Mouse (Mus musculus): Measurements from ENCODE around the gene Dab1. TPM values are rescaled to one million over a fixed set of nuclear protein-coding genes. Genes with fewer than 3 reads are reported as not detected.

The Dab1 gene
- polyA plus RNA-seq, 1 experiment from 2014 or later, result 77.5 TPM

- Histone ChIP-seq H3K9me3 (ENCODE audit: control insufficient read depth, low read length) (no peaks in the 10 kb centered on the region), H3K4me3 (ENCODE audit: low read length) (no peak overlapping the region), H3K9ac (ENCODE audit: low read depth, low read length) (no peak overlapping the region), H3K4me1 (ENCODE audit: control insufficient read depth, insufficient read depth, low read depth, low read length) (no peaks in the 10 kb centered on the region), H3K4me2 (ENCODE audit: low read length) (no peak overlapping the region), H3K27ac (ENCODE audit: low read depth, low read length) (no peak overlapping the region), H3K27me3 (replicated peaks; ENCODE audit: control insufficient read depth, insufficient read depth, low read length) (no peaks in the 10 kb centered on the region), H3K36me3 (ENCODE audit: control insufficient read depth, insufficient read depth, low read length) (no peaks in the 10 kb centered on the region)
- 43% methylated on average over 3 of the region's 3 CpGs for WGBS
- peak; percentile 45 for ATAC-seq
Measured at GRCm38 (mm10) chr4:104281518-104281917, 662.4 kb downstream of the Dab1 start.

- H3K4me2 ChIP-seq (ENCODE audit: low read length), result no peak overlapping the region
- 71% methylated on average over 6 of the region's 6 CpGs for WGBS
- no peak overlapping the region for H3K9ac ChIP-seq (ENCODE audit: low read depth, low read length)
- no peaks in the 10 kb centered on the region for H3K4me1 ChIP-seq (ENCODE audit: control insufficient read depth, insufficient read depth, low read depth, low read length)
- no peak for ATAC-seq
- no peaks in the 10 kb centered on the region for H3K36me3 ChIP-seq (ENCODE audit: control insufficient read depth, insufficient read depth, low read length)
- no peak overlapping the region for H3K27ac ChIP-seq (ENCODE audit: low read depth, low read length)
- no peak overlapping the region for H3K4me3 ChIP-seq (ENCODE audit: low read length)
- H3K27me3 ChIP-seq (replicated peaks; ENCODE audit: control insufficient read depth, insufficient read depth, low read length), result no peaks in the 10 kb centered on the region
- H3K9me3 ChIP-seq (ENCODE audit: control insufficient read depth, low read length), result no peaks in the 10 kb centered on the region
Measured at GRCm38 (mm10) chr4:104283906-104284305, 664.7 kb downstream of the Dab1 start.

- H3K9ac ChIP-seq (ENCODE audit: low read depth, low read length), result no peak overlapping the region
- no peak for ATAC-seq
- H3K4me2 ChIP-seq (ENCODE audit: low read length), result no peak overlapping the region
Measured at GRCm38 (mm10) chr4:104288401-104288800, 669.2 kb downstream of the Dab1 start.

GRCm38 (mm10) chr4:104301764-104302163 is 682.6 kb downstream of the Dab1 start:
- H3K9ac ChIP-seq (ENCODE audit: low read depth, low read length), result no peak overlapping the region
- H3K27me3 ChIP-seq (replicated peaks; ENCODE audit: control insufficient read depth, insufficient read depth, low read length), result no peaks in the 10 kb centered on the region
- H3K4me1 ChIP-seq (ENCODE audit: control insufficient read depth, insufficient read depth, low read depth, low read length), result peaks cover 3% of the 10 kb centered on the region; the same call in 1 of the 2 replicates
- no peak overlapping the region for H3K4me3 ChIP-seq (ENCODE audit: low read length)
- H3K27ac ChIP-seq (ENCODE audit: low read depth, low read length), result no peak overlapping the region
- H3K36me3 ChIP-seq (ENCODE audit: control insufficient read depth, insufficient read depth, low read length), result no peaks in the 10 kb centered on the region
- H3K4me2 ChIP-seq (ENCODE audit: low read length), result no peak overlapping the region
- no peak for ATAC-seq
- no peaks in the 10 kb centered on the region for H3K9me3 ChIP-seq (ENCODE audit: control insufficient read depth, low read length)
- WGBS, result 61% methylated on average over 3 of the region's 3 CpGs

More at GRCm38 (mm10) chr4:104288401-104288800, 669.2 kb downstream of the Dab1 start:
- Histone ChIP-seq H3K4me1 (ENCODE audit: control insufficient read depth, insufficient read depth, low read depth, low read length) (no peaks in the 10 kb centered on the region), H3K27ac (ENCODE audit: low read depth, low read length) (no peak overlapping the region), H3K36me3 (ENCODE audit: control insufficient read depth, insufficient read depth, low read length) (no peaks in the 10 kb centered on the region), H3K9me3 (ENCODE audit: control insufficient read depth, low read length) (no peaks in the 10 kb centered on the region), H3K4me3 (ENCODE audit: low read length) (no peak overlapping the region), H3K27me3 (replicated peaks; ENCODE audit: control insufficient read depth, insufficient read depth, low read length) (no peaks in the 10 kb centered on the region)
- 58% methylated on average over 3 of the region's 3 CpGs for WGBS

- no peak overlapping the region for H3K4me2 ChIP-seq (ENCODE audit: low read length)
- 0 out of 2 replicates have a peak, but pooled peaks have one; percentile 27 for ATAC-seq
- 47% methylated on average over 10 of the region's 10 CpGs for WGBS
- H3K4me3 ChIP-seq (ENCODE audit: low read length), result no peak overlapping the region
- H3K4me1 ChIP-seq (ENCODE audit: control insufficient read depth, insufficient read depth, low read depth, low read length), result peaks cover 3% of the 10 kb centered on the region; the same call in 1 of the 2 replicates
- no peaks in the 10 kb centered on the region for H3K9me3 ChIP-seq (ENCODE audit: control insufficient read depth, low read length)
- H3K9ac ChIP-seq (ENCODE audit: low read depth, low read length), result no peak overlapping the region
- no peaks in the 10 kb centered on the region for H3K36me3 ChIP-seq (ENCODE audit: control insufficient read depth, insufficient read depth, low read length)
- no peak overlapping the region for H3K27ac ChIP-seq (ENCODE audit: low read depth, low read length)
- H3K27me3 ChIP-seq (replicated peaks; ENCODE audit: control insufficient read depth, insufficient read depth, low read length), result no peaks in the 10 kb centered on the region
Measured at GRCm38 (mm10) chr4:104302996-104303652, 684.0 kb downstream of the Dab1 start.

GRCm38 (mm10) chr4:104307781-104308180 is 688.6 kb downstream of the Dab1 start:
- Histone ChIP-seq H3K4me3 (ENCODE audit: low read length) (no peak overlapping the region), H3K27me3 (replicated peaks; ENCODE audit: control insufficient read depth, insufficient read depth, low read length) (no peaks in the 10 kb centered on the region), H3K9ac (ENCODE audit: low read depth, low read length) (no peak overlapping the region), H3K9me3 (ENCODE audit: control insufficient read depth, low read length) (no peaks in the 10 kb centered on the region), H3K4me1 (ENCODE audit: control insufficient read depth, insufficient read depth, low read depth, low read length) (peaks cover 3% of the 10 kb centered on the region; the same call in 1 of the 2 replicates), H3K36me3 (ENCODE audit: control insufficient read depth, insufficient read depth, low read length) (no peaks in the 10 kb centered on the region), H3K27ac (ENCODE audit: low read depth, low read length) (no peak overlapping the region), H3K4me2 (ENCODE audit: low read length) (no peak overlapping the region)
- whole genome bisulfite sequencing, result 68% methylated on average over 2 of the region's 2 CpGs
- ATAC-seq, result no peak

GRCm38 (mm10) chr4:104326221-104326620 is 707.1 kb downstream of the Dab1 start:
- H3K9me3 ChIP-seq (ENCODE audit: control insufficient read depth, low read length), result no peaks in the 10 kb centered on the region
- no peak overlapping the region for H3K9ac ChIP-seq (ENCODE audit: low read depth, low read length)
- no peak for ATAC-seq
- no peaks in the 10 kb centered on the region for H3K27me3 ChIP-seq (replicated peaks; ENCODE audit: control insufficient read depth, insufficient read depth, low read length)
- no peak overlapping the region for H3K4me2 ChIP-seq (ENCODE audit: low read length)
- no peak overlapping the region for H3K27ac ChIP-seq (ENCODE audit: low read depth, low read length)
- H3K4me1 ChIP-seq (ENCODE audit: control insufficient read depth, insufficient read depth, low read depth, low read length), result no peaks in the 10 kb centered on the region
- WGBS, result 40% methylated on average over 5 of the region's 5 CpGs
- H3K36me3 ChIP-seq (ENCODE audit: control insufficient read depth, insufficient read depth, low read length), result no peaks in the 10 kb centered on the region
- no peak overlapping the region for H3K4me3 ChIP-seq (ENCODE audit: low read length)

- Histone ChIP-seq H3K36me3 (ENCODE audit: control insufficient read depth, insufficient read depth, low read length) (no peaks in the 10 kb centered on the region), H3K4me3 (ENCODE audit: low read length) (no peak overlapping the region), H3K9me3 (ENCODE audit: control insufficient read depth, low read length) (no peaks in the 10 kb centered on the region), H3K27ac (ENCODE audit: low read depth, low read length) (no peak overlapping the region), H3K27me3 (replicated peaks; ENCODE audit: control insufficient read depth, insufficient read depth, low read length) (no peaks in the 10 kb centered on the region), H3K9ac (ENCODE audit: low read depth, low read length) (no peak overlapping the region), H3K4me2 (ENCODE audit: low read length) (no peak overlapping the region), H3K4me1 (ENCODE audit: control insufficient read depth, insufficient read depth, low read depth, low read length) (no peaks in the 10 kb centered on the region)
- WGBS, result 53% methylated on average over 6 of the region's 6 CpGs
- ATAC-seq, result no peak
Measured at GRCm38 (mm10) chr4:104331896-104332295, 712.7 kb downstream of the Dab1 start.

- no peak overlapping the region for H3K9ac ChIP-seq (ENCODE audit: low read depth, low read length)
- no peak overlapping the region for H3K27ac ChIP-seq (ENCODE audit: low read depth, low read length)
- H3K9me3 ChIP-seq (ENCODE audit: control insufficient read depth, low read length), result no peaks in the 10 kb centered on the region
- 34% methylated on average over 3 of the region's 3 CpGs for WGBS
- no peaks in the 10 kb centered on the region for H3K4me1 ChIP-seq (ENCODE audit: control insufficient read depth, insufficient read depth, low read depth, low read length)
- no peak overlapping the region for H3K4me2 ChIP-seq (ENCODE audit: low read length)
- H3K4me3 ChIP-seq (ENCODE audit: low read length), result no peak overlapping the region
- H3K36me3 ChIP-seq (ENCODE audit: control insufficient read depth, insufficient read depth, low read length), result no peaks in the 10 kb centered on the region
- no peak for ATAC-seq
- no peaks in the 10 kb centered on the region for H3K27me3 ChIP-seq (replicated peaks; ENCODE audit: control insufficient read depth, insufficient read depth, low read length)
Measured at GRCm38 (mm10) chr4:104332399-104332798, 713.2 kb downstream of the Dab1 start.
